In the genomic region with DNA sequence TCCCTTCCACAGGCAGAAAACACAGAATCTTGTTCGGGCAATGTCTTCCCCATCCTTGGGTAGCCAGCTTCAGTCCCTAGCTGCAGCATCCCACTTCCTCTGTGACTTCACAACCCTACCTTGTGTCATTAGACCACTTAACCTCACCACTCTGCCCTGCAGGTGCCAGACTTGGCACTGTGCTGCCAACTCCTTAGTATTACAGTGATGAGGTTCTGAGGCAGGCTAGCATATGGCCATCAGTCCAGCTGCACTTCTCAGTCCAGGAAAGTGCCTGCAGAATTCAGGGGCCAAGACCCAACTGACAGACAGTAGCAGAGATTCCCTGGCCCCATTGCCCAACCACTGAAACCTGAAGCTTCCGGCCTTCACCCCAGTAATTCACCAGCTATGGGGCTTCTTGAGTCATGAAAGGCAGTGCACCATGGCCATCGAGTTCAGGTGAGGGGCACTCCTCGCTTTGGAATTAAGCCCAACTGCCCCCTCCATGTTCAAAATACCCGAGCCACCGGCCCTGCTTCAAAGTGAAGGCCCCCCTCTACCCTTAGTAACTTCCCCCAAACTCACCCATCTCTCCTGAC, we compare ENCODE assay signal across 1 mouse cellular context.
TF ChIP-seq lines count a peak whose summit lies in the region.

No protein-coding gene starts in this region.

TF ChIP-seq in MEL, 35 proteins besides CTCF, POLR2A, EP300 and RAD21 (continued from another document):
- TF ChIP-seq ZMIZ1 (IDR thresholded peaks at IDR 0.05; ENCODE audit: low read depth, low read length), result no peak
- TF ChIP-seq BHLHE40 (IDR thresholded peaks at IDR 0.05; ENCODE audit: borderline replicate concordance, low read depth, low read length), result no peak
- no peak for TF ChIP-seq ZC3H11A (IDR thresholded peaks at IDR 0.05; ENCODE audit: low read depth, low read length)
- TF ChIP-seq CHD2 (IDR thresholded peaks at IDR 0.05; ENCODE audit: low read length), result no peak
- no peak for TF ChIP-seq MAFK (IDR thresholded peaks at IDR 0.05; ENCODE audit: borderline replicate concordance, low read depth, low read length)
- TF ChIP-seq SIN3A (IDR thresholded peaks at IDR 0.05; ENCODE audit: low read length), result no peak
- no peak for TF ChIP-seq KAT2A (conservative IDR thresholded peaks at IDR 0.05; ENCODE audit: low read depth, low read length)
- no peak for TF ChIP-seq TCF12 (IDR thresholded peaks at IDR 0.05; ENCODE audit: low read depth, low read length)
- no peak for TF ChIP-seq USF1 (IDR thresholded peaks at IDR 0.05; ENCODE audit: low read depth, low read length)
- no peak for TF ChIP-seq ZNF384 (IDR thresholded peaks at IDR 0.05; ENCODE audit: low read depth, low read length)
- TF ChIP-seq CHD1 (IDR thresholded peaks at IDR 0.05; ENCODE audit: low read depth, low read length), result no peak
- TF ChIP-seq MYB (IDR thresholded peaks at IDR 0.05; ENCODE audit: low read depth, low read length), result no peak
